Mouse (Mus musculus): ENCODE data around the gene Clec2d. TPM values are rescaled to one million over a fixed set of nuclear protein-coding genes. Genes with fewer than 3 reads are reported as not detected.

Gene Clec2d
- polyA plus RNA-seq (2012; rRNA removed) = 6.4 and 6.8 TPM in 2 replicates

DNA sequence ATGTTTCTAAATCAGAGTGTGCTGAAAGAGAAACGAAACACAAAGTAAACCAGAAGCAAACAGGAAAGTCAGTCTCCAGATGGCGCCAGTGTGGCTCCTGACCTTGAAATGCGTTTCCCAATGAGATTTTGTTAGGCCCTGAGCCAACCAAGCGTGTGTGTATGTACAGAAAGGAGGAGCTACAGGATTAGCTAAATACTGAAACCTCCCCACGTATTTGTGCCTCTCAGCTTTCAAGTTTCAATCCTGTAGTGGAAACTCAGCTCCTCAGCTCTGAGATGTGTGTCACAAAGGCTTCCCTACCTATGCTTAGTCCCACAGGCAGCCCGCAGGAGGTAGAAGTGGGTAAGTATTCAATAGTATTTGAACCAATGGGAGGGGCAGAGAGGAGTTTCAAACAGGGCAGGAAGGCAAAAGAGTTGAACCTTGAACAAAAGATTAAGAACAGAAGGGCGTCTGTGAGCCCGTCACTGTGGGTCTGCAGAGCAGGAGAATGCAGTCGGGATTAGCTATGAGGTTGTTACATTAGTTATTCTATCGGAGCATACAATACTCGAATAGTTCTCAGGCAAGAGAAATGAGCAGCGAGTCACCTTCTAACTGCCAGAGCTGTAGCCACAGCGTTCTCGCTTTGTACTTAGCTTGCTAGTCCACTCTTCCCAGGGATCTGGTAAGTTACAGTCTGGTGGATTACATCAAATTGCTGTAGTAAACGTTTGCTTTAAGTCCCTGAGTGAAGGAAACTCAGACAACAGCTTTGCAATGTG, at the start of gene Clec2d:
TSS of gene Clec2d (plus strand) at position 213 of the 767 bp plus-strand sequence.

Other genes starting within 250 kb of the Clec2d start
- 0.36 and 0.46 TPM in 2 replicates for gene Clec2g, start 246.2 kb upstream of the Clec2d start, polyA plus RNA-seq (2012; rRNA removed)
- not detected in 2 replicates for gene Klrb1f, start 134.7 kb upstream of the Clec2d start, polyA plus RNA-seq (2012; rRNA removed)
- 0.04 TPM in 1 of 2 replicates, not detected in the other for gene Clec2e, start 79.7 kb upstream of the Clec2d start, polyA plus RNA-seq (2012; rRNA removed)
- gene Cd69, start 94.8 kb downstream of the Clec2d start, polyA plus RNA-seq (2012; rRNA removed) = not detected in 2 replicates
- not detected in 2 replicates for gene 4922502D21Rik, start 151.2 kb downstream of the Clec2d start, polyA plus RNA-seq (2012; rRNA removed)
- gene Clec12a, start 162.1 kb downstream of the Clec2d start, polyA plus RNA-seq (2012; rRNA removed) = 0.22 and 0.23 TPM in 2 replicates
- not detected in 2 replicates for gene Clec12b, start 205.3 kb downstream of the Clec2d start, polyA plus RNA-seq (2012; rRNA removed)
- not detected in 2 replicates for gene Clec1b, start 216.7 kb downstream of the Clec2d start, polyA plus RNA-seq (2012; rRNA removed)
- 0.10 and 0.28 TPM in 2 replicates for gene Clec9a, start 228.2 kb downstream of the Clec2d start, polyA plus RNA-seq (2012; rRNA removed)